Comparison of ENCODE assay signal across 10 mouse cellular contexts in the genomic region with DNA sequence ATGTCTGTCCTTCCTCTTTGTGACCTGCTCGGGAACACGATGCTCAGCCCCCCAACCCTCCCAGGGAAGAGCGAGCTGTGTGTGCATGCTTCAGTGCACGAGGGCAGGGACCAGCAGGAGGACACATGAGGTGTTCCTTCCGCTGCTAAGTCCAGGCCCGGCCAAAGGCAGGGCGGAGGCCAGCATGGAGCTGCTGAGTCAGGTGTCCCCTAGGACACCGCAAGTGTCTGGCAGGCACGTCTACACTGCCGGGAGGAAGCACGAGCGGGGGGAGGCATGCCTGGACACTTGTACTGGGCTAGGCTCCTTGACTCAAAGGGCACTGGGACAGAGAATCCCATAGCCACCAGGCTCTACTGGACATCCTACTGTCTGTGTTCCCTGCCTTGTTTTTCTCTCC. TPM values are rescaled to one million over a fixed set of nuclear protein-coding genes. Genes with fewer than 3 reads are reported as not detected.
A peak's percentile ranks its signal among the peaks of the same experiment; 100 is the strongest.
DNase-seq lines count a peak whose midpoint lies in the region; ATAC-seq and TF ChIP-seq lines count a peak whose summit lies in the region.
"Had no signal": no experiment of that assay in that cellular context is flagged by ENCODE, and none has a peak within 500 bp of the region (broad histone marks: within the 10 kb centered on the region; RNA-seq: fewer than 3 reads in every experiment).

No protein-coding gene starts in this region.

- 0 out of 2 replicates have a peak overlapping the region, but pooled peaks have one; percentile 8 for H3K27ac ChIP-seq in hindbrain, embryonic 10.5 days
- H3K27ac ChIP-seq in hindbrain, postnatal 0 days = no peak overlapping the region
- H3K27ac ChIP-seq: embryonic facial prominence, embryonic 12.5 days had no signal

- H3K4me3 ChIP-seq in hindbrain, embryonic 10.5 days = no peak overlapping the region
- no peak overlapping the region for H3K4me3 ChIP-seq in hindbrain, postnatal 0 days (ENCODE audit: low read length)
- H3K4me3 ChIP-seq: embryonic facial prominence, embryonic 12.5 days had no signal

- no peaks in the 10 kb centered on the region for H3K9me3 ChIP-seq in hindbrain, embryonic 10.5 days
- no peaks in the 10 kb centered on the region for H3K9me3 ChIP-seq in hindbrain, postnatal 0 days (ENCODE audit: low read length)
- H3K9me3 ChIP-seq: embryonic facial prominence, embryonic 12.5 days had no signal

- no peak for DNase-seq in hindbrain, embryonic 10.5 days (ENCODE audit: low spot score)
- DNase-seq in hindbrain, postnatal 0 days (ENCODE audit: low spot score) = no peak
- DNase-seq in adrenal gland, postnatal 14 days = peak; percentile 75
- DNase-seq in gastrocnemius, postnatal 25 days = peak; percentile 86
- DNase-seq in kidney, adult 9 months = peak; percentile 80
- no peak for DNase-seq in thymus, postnatal 4 days
- no peak for DNase-seq in lung, postnatal 10 days
- DNase-seq: lung, adult 2 months had no signal

- no peaks in the 10 kb centered on the region for H3K27me3 ChIP-seq in hindbrain, embryonic 10.5 days (ENCODE audit: insufficient read depth, poor library complexity, severe bottlenecking)
- no peaks in the 10 kb centered on the region for H3K27me3 ChIP-seq in hindbrain, postnatal 0 days (ENCODE audit: insufficient read depth, low read length)
- H3K27me3 ChIP-seq: embryonic facial prominence, embryonic 12.5 days had no signal

- ATAC-seq in hindbrain, postnatal 0 days = no peak
- ATAC-seq in granulocyte monocyte progenitor cell, adult 5-6 weeks (replicated peaks; ENCODE audit: poor library complexity, severe bottlenecking) = no peak

- no peak for TF ChIP-seq CTCF in hindbrain, postnatal 0 days (IDR thresholded peaks at IDR 0.05; ENCODE audit: low read depth)

- peaks cover 69% of the 10 kb centered on the region for H3K36me3 ChIP-seq in hindbrain, embryonic 10.5 days
- H3K36me3 ChIP-seq in hindbrain, postnatal 0 days (ENCODE audit: insufficient read depth, low read length) = no peaks in the 10 kb centered on the region; the same call in 1 of the 2 replicates
- H3K36me3 ChIP-seq: embryonic facial prominence, embryonic 12.5 days had no signal

- H3K9ac ChIP-seq in hindbrain, postnatal 0 days (replicated peaks; ENCODE audit: low read length) = no peak overlapping the region
- H3K9ac ChIP-seq: embryonic facial prominence, embryonic 12.5 days had no signal

- peaks cover 7% of the 10 kb centered on the region for H3K4me1 ChIP-seq in hindbrain, embryonic 10.5 days (replicated peaks)
- no peaks in the 10 kb centered on the region for H3K4me1 ChIP-seq in hindbrain, postnatal 0 days (ENCODE audit: insufficient read depth, low read length)
- H3K4me1 ChIP-seq: embryonic facial prominence, embryonic 12.5 days had no signal

- WGBS in hindbrain, embryonic 10.5 days = 75% methylated on average over 12 of the region's 12 CpGs
- 69% methylated on average over 12 of the region's 12 CpGs for WGBS in hindbrain, postnatal 0 days

- H3K4me2 ChIP-seq in hindbrain, postnatal 0 days (ENCODE audit: low read depth, low read length) = no peak overlapping the region
- H3K4me2 ChIP-seq: embryonic facial prominence, embryonic 12.5 days had no signal

RNA-seq across cellular contexts. Expression of gene Depp1, which starts 2.6 kb away (rescaled TPM):
- 14.7 and 16.1 TPM in 2 replicates for polyA plus RNA-seq in hindbrain, embryonic 10.5 days (2016; fragmentation: Nextera tagmentation; extraction: Ambion mirVana)
- total RNA-seq in hindbrain, postnatal 0 days (2014; rRNA removed) = 6.8 and 27.5 TPM in 2 replicates
- polyA plus RNA-seq in hindbrain, postnatal 0 days (2015; fragmentation: Nextera tagmentation; extraction: Ambion mirVana) = 4.2 and 4.8 TPM in 2 replicates
- total RNA-seq in adrenal gland, postnatal 14 days (2021) = 67.4 and 88.3 TPM in 2 replicates
- total RNA-seq in gastrocnemius, postnatal 25 days (2021) = 1 to 10 TPM; 1.5 to 7.2 TPM
- total RNA-seq in granulocyte monocyte progenitor cell, adult 5-6 weeks (2014; fragmentation: Nextera tagmentation) = not detected in 2 replicates
- not detected in 2 replicates for total RNA-seq in granulocyte monocyte progenitor cell, adult 5-6 weeks (2017)

RNA-seq across cellular contexts. Expression of gene Zfp422, which starts 19.0 kb away (rescaled TPM):
- 255 and 278 TPM in 2 replicates for polyA plus RNA-seq in hindbrain, embryonic 10.5 days (2016; fragmentation: Nextera tagmentation; extraction: Ambion mirVana)
- 50.8 and 52.0 TPM in 2 replicates for total RNA-seq in hindbrain, postnatal 0 days (2014; rRNA removed)
- polyA plus RNA-seq in hindbrain, postnatal 0 days (2015; fragmentation: Nextera tagmentation; extraction: Ambion mirVana) = 97.1 and 101 TPM in 2 replicates
- total RNA-seq in adrenal gland, postnatal 14 days (2021) = 23.9 and 26.2 TPM in 2 replicates
- total RNA-seq in gastrocnemius, postnatal 25 days (2021) = 1 to 10 TPM; 7.9 to 8.4 TPM
- total RNA-seq in granulocyte monocyte progenitor cell, adult 5-6 weeks (2014; fragmentation: Nextera tagmentation) = 110 and 113 TPM in 2 replicates
- 68.6 and 72.0 TPM in 2 replicates for total RNA-seq in granulocyte monocyte progenitor cell, adult 5-6 weeks (2017)

RNA-seq across cellular contexts. Expression of gene Rassf4, which starts 26.0 kb away (rescaled TPM):
- 60.9 and 61.9 TPM in 2 replicates for polyA plus RNA-seq in hindbrain, embryonic 10.5 days (2016; fragmentation: Nextera tagmentation; extraction: Ambion mirVana)
- total RNA-seq in hindbrain, postnatal 0 days (2014; rRNA removed) = 18.2 and 37.1 TPM in 2 replicates
- 29.4 and 32.1 TPM in 2 replicates for polyA plus RNA-seq in hindbrain, postnatal 0 days (2015; fragmentation: Nextera tagmentation; extraction: Ambion mirVana)
- 5.7 and 11.8 TPM in 2 replicates for total RNA-seq in adrenal gland, postnatal 14 days (2021)
- 1 to 10 TPM; 1.2 to 2.3 TPM for total RNA-seq in gastrocnemius, postnatal 25 days (2021)
- 78.9 and 79.9 TPM in 2 replicates for total RNA-seq in granulocyte monocyte progenitor cell, adult 5-6 weeks (2014; fragmentation: Nextera tagmentation)
- total RNA-seq in granulocyte monocyte progenitor cell, adult 5-6 weeks (2017) = 41.0 and 46.8 TPM in 2 replicates

Comparison
In these comparisons a context has a peak if more than half of its experiments do, and no peak if none do; other contexts are left out.
1. DNase-seq: peak in adrenal gland, postnatal 14 days (single experiment), gastrocnemius, postnatal 25 days (single experiment) and kidney, adult 9 months (single experiment); none in hindbrain, embryonic 10.5 days (single experiment), hindbrain, postnatal 0 days (single experiment), thymus, postnatal 4 days (single experiment) and lung, postnatal 10 days (single experiment).